Mouse (Mus musculus) megakaryocyte, embryonic 14.5 days (primary cell): ENCODE measurements around the gene Gm2310. TPM values are rescaled to one million over a fixed set of nuclear protein-coding genes. Genes with fewer than 3 reads are reported as not detected.
"Not testable (repeated sequence)": the region's sequence is repeated elsewhere in the genome, so short reads cannot be mapped to it uniquely, and the experiment has no call there.

Source experiments
- H3K27me3 ChIP-seq: replicated peaks from 2 replicates; pipeline ENCODE3; 2012; ENCODE audit warnings: inconsistent platforms
- H3K36me3 ChIP-seq: replicated peaks from 2 replicates; pipeline ENCODE3; 2012; ENCODE audit warnings: low read length, inconsistent platforms, mixed read lengths
- H3K4me1 ChIP-seq: 2 replicates; pipeline ENCODE4 v1.6.1; 2012; ENCODE audit warnings: inconsistent platforms
- H3K4me3 ChIP-seq: replicated peaks from 2 replicates; pipeline ENCODE3; 2012; ENCODE audit warnings: moderate library complexity, mild to moderate bottlenecking, inconsistent platforms
- H3K9me3 ChIP-seq: 2 replicates; pipeline ENCODE4 v1.6.1; 2012; ENCODE audit warnings: inconsistent platforms
- FLI1 ChIP-seq: IDR thresholded peaks from 2 replicates; pipeline ENCODE4 v1.6.1; 2012; ENCODE audit warnings: low read length, inconsistent platforms, mixed read lengths
- GATA1 ChIP-seq: IDR thresholded peaks from 3 replicates; pipeline ENCODE4 v1.6.1; 2012; ENCODE audit warnings: mixed read lengths, low read length, inconsistent platforms, borderline replicate concordance
- polyA plus RNA-seq: library from polyadenylated mRNA; stranded (reverse); fragments of >175 nt; gene quantifications from 2 replicates; pipeline ENCODE4 v1.2.3, GENCODE M21; 2012; ENCODE audit warnings: low replicate concordance; ENCODE audit not compliant: insufficient read depth

The Gm2310 gene
- not detected in 2 replicates for polyA plus RNA-seq

DNA sequence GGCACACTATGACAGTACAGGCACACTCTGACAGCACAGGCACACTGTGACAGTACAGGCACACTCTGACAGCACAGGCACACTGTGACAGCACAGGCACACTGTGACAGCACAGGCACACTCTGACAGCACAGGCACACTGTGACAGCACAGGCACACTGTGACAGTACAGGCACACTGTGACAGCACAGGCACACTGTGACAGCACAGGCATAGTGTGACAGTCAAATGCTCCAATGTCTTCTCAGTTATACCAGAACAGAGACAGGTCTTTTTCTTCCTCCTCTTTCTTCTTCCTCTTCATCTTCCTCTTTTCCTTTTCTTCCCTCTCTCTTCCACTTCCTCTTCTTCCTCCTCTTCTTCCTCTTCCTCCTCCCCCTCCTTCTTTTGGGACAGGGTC is at the start of gene Gm2310:
TSS of gene Gm2310 (minus strand) at position 101 of the 400 bp plus-strand sequence.
- not testable (repeated sequence) for H3K27me3 ChIP-seq, H3K4me3 ChIP-seq, H3K4me1 ChIP-seq, H3K36me3 ChIP-seq
- H3K9me3 ChIP-seq = peaks cover 15% of the 10 kb centered on the region

DNA sequence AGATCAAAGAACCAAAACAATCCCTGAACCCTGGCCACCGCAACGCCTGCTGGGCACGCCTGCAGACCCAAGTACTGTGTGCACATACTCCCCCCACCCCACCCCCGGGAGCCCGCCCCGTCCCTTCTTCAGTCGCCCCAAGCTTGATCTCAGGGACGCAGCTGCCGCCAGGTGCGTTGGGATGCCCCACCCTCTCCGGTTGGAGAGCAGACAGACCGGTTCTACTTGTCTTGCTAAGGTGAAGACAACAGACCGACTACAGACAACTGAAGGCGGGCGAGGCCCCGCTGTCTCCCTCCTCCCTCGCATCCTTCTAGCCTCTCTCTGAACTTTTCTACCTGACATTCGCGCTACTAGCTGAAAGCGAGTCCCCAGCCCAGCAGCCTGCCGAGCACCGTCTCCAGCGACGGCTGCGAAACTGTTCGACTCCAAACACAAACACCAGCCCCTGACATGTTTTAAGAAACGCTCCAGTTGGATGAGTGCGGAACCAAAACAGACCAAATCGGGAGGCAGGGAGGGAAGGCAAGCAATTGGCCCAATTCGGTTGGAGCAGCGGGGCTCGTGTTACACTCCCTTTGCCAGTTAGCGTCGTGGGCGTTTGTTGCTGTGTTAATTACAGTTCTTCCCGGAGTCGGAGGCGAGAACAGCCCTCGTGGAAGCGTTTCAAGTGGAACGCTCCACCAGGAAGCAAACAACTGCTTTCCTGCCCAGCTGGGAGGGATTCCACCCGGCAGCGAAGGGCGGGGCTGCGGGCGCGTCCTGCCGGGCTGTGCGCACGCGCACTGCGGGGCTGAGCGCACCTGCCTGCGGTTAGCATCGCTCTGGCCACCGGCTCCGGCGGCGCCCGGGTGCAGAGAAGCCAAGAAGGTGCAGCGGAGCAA is 49.1 kb upstream of the Gm2310 start:
- no peak for TF ChIP-seq GATA1
- no peak for TF ChIP-seq FLI1
- peaks cover 44% of the 10 kb centered on the region for H3K4me1 ChIP-seq
- peaks cover 24% of the 10 kb centered on the region for H3K27me3 ChIP-seq
- H3K36me3 ChIP-seq = no peaks in the 10 kb centered on the region
- H3K4me3 ChIP-seq = peak overlapping the region; percentile 94
- H3K9me3 ChIP-seq = no peaks in the 10 kb centered on the region

DNA sequence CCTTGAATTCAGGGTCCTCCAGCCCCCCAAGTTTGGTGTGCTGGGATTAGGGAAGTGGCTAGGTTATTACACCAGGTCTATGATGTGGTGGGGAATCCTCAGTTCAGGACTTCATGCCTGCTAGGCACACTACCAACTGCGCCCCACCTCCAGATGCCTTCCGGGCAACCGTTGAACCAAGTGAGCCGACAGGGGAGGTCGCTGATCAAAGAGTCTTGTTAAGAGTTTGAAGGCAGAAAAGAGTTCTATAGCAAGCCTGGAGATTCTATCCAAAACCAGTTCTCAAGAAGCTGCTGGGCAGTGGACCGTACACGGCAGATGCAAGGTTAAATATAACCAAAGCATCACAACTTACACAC is 48.5 kb upstream of the Gm2310 start:
- H3K4me3 ChIP-seq = peak overlapping the region; percentile 94
- no peak for TF ChIP-seq FLI1
- no peak for TF ChIP-seq GATA1
- no peaks in the 10 kb centered on the region for H3K36me3 ChIP-seq
- no peaks in the 10 kb centered on the region for H3K9me3 ChIP-seq
- H3K4me1 ChIP-seq = peaks cover 44% of the 10 kb centered on the region
- peaks cover 24% of the 10 kb centered on the region for H3K27me3 ChIP-seq

DNA sequence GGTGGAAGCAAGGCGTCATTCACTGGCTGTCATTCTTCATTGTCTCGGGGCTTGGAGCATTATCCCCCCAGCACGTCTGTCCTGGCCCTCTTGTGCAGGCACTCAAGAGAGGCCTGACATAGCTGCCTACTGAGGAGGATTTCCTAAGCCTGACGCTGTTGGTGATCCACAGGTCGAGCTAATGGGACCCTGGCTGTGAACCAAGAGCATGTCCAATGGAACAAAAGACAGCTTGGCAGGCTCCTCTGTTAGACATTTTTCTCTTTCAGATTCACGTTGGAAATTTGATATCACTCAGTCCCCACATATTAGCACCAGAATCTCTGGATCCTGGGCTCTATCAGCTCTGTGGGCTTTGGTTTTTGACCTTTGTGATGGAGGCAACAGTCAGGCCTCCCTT is 45.7 kb upstream of the Gm2310 start:
- Histone ChIP-seq H3K9me3 (no peaks in the 10 kb centered on the region), H3K27me3 (peaks cover 19% of the 10 kb centered on the region), H3K36me3 (no peaks in the 10 kb centered on the region), H3K4me3 (no peak overlapping the region), H3K4me1 (peaks cover 20% of the 10 kb centered on the region)
- no peak for TF ChIP-seq FLI1
- TF ChIP-seq GATA1 = no peak

DNA sequence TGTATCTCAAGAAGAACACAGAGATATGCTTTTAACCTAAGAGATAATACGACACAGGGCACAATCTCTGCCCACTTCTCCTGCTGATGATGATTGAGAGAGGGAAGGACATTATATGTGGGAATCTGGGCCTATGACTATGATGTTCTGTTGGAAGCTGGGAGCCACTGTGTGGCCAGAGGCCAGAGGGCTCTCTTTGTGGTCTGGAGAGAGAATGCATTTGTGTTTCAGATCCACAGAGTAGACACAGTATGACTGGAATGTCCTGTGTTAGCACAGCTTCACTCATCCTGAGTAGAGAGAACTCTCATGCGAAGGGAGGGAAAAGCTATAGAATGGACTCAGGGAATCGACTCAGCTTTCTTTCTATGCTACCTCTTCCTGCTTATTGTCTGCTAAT is 44.6 kb upstream of the Gm2310 start:
- Histone ChIP-seq H3K4me1 (peaks cover 13% of the 10 kb centered on the region), H3K36me3 (no peaks in the 10 kb centered on the region), H3K9me3 (peaks cover under 1% of the 10 kb centered on the region; the same call in 1 of the 2 replicates), H3K27me3 (peaks cover 18% of the 10 kb centered on the region), H3K4me3 (no peak overlapping the region)
- TF ChIP-seq FLI1 (no peak), GATA1 (no peak)

DNA sequence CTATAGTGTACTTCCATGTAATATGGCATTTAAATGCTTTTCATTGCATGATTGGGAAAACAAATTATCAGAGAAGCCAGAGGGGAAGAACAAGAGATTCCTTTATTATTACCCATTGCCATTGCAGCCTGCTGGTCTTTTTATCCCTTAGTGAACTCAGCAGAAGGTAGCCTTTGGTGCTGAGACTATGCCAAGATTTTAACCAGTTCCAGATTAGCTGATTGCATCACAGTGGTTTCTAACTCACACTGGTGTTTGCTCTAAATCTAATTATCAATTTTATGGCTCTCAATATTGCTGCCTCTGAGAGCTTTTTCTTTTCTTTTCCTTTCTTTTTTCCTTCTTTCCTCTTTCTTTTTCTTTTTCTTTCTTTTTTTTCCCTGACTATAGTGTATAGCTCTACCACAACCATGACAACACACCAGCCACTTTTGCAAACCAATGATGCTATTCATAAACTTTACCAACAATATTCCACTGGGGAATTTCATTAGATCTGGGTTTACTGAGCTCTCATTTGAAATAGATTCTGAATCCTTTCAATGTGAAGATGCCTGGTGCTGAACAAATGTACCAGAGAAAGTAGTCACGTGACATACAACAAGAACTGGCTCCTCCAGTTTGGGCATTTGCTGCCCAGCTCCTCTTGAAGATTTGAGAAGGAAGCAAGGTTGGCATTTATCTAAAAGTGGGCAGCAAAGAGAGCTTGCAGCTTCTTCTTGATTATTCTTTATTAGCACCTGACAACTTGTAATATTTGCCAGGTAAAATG is 43.9 kb upstream of the Gm2310 start:
- peaks cover 6% of the 10 kb centered on the region for H3K4me1 ChIP-seq
- peaks cover 17% of the 10 kb centered on the region for H3K27me3 ChIP-seq
- H3K36me3 ChIP-seq = no peaks in the 10 kb centered on the region
- H3K4me3 ChIP-seq = no peak overlapping the region
- no peak for TF ChIP-seq FLI1
- TF ChIP-seq GATA1 = no peak
- peaks cover 4% of the 10 kb centered on the region; the same call in 1 of the 2 replicates for H3K9me3 ChIP-seq

DNA sequence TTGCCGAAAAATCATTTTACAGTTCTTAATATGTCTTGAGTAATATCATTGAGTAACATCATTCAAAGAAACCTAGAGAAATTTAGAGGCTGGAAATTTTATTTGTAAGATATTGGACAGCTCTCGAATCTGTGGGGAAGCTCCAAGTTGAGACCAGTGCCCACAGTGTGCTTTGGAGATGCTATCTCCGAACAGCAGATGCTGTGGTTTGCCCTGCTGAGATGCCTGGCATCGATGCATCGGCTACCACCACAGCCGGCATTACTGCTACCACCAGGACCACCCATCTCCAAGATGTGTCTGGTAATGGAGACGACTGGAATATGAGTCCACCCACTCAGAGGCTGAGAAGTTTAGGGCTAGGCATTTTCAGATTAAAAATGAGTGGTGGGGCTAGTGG is 43.0 kb upstream of the Gm2310 start:
- Histone ChIP-seq H3K9me3 (peaks cover 4% of the 10 kb centered on the region; the same call in 1 of the 2 replicates), H3K36me3 (no peaks in the 10 kb centered on the region), H3K4me3 (no peak overlapping the region), H3K4me1 (no peaks in the 10 kb centered on the region), H3K27me3 (peaks cover 10% of the 10 kb centered on the region)
- no peak for TF ChIP-seq FLI1
- no peak for TF ChIP-seq GATA1

DNA sequence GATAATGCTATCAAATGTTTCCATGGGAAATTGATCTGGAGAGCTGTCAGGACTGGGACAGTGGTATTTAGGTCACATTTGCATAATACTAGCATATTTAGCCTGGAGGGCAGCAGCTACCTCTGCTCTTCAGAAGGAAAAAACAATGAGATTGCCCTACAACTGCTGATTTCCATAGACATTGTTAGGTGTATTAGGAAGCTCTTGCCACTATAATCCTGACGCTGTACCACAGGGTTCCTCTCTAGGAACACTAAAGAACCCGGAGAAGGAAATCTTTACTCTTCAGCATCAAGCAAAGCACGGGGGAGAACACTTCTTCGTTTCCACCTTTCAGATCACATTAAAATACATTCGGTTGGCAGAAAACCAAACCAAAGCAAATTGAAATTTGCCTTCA is 11.4 kb upstream of the Gm2310 start:
- H3K4me3 ChIP-seq = no peak overlapping the region
- H3K9me3 ChIP-seq = no peaks in the 10 kb centered on the region
- H3K4me1 ChIP-seq = no peaks in the 10 kb centered on the region; the same call in 1 of the 2 replicates
- no peaks in the 10 kb centered on the region for H3K27me3 ChIP-seq
- no peak for TF ChIP-seq FLI1
- no peak for TF ChIP-seq GATA1
- no peaks in the 10 kb centered on the region for H3K36me3 ChIP-seq

DNA sequence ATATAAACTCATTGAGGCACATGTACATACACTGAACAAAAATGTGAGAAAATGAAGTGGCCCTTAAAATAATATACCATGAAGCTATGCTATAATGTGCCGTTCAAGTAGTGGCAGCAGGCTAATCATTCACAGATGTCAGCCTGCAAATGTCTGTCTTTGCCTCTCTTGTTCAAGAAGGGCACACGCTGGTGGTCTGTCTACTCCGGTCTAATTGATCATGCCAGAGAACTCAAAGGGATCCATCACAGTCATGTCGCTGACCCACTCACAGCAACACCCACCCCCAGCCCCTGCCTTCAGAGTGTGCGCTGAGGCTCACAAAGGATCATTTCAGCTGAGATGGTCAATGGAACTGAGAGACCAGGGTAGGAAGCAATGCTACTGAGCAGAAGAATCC is 6.8 kb downstream of the Gm2310 start:
- Histone ChIP-seq H3K36me3 (no peaks in the 10 kb centered on the region), H3K27me3 (peaks cover 11% of the 10 kb centered on the region), H3K9me3 (peaks cover 1% of the 10 kb centered on the region), H3K4me3 (no peak overlapping the region), H3K4me1 (peaks cover 14% of the 10 kb centered on the region)
- no peak for TF ChIP-seq GATA1
- TF ChIP-seq FLI1 = no peak

DNA sequence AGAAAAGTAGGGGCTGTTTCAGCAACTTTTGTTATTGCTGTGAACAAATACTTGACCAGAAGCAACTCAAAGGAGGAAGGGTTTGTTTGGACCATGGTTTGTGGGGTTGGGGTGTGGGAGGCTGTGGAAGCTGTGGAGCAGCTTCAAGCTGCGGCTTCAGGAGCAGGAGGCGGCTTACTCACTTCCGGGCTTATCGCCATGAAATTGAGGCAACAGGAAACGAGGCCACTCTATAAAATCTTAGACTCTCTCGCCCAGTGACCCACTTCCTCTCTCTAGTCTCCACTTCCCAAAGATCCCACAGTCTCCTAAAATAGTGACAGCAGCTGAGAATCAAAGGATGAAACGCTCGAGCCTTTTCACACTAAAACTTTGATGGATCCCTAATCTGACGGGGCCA is 7.9 kb downstream of the Gm2310 start:
- Histone ChIP-seq H3K9me3 (no peaks in the 10 kb centered on the region), H3K4me3 (peak overlapping the region; percentile 59), H3K27me3 (peaks cover 11% of the 10 kb centered on the region), H3K4me1 (peaks cover 14% of the 10 kb centered on the region), H3K36me3 (no peaks in the 10 kb centered on the region)
- TF ChIP-seq GATA1 (no peak), FLI1 (no peak)
